Mouse (Mus musculus) gastrocnemius, adult 2 months (tissue): ENCODE data around the gene Xpo4. TPM values are rescaled to one million over a fixed set of nuclear protein-coding genes. Genes with fewer than 3 reads are reported as not detected.
"Not testable (repeated sequence)": the region's sequence is repeated elsewhere in the genome, so short reads cannot be mapped to it uniquely, and the experiment has no call there.

Experiments
- DNase-seq: peaks from one replicate; pipeline ENCODE4 v3.0.0; 2022
- H3K27ac ChIP-seq: fragments of 200-600 bp; 2 replicates; pipeline ENCODE4 v1.8.1; 2022; ENCODE audit warnings: mild to moderate bottlenecking
- H3K4me3 ChIP-seq: fragments of 200-600 bp; 2 replicates; pipeline ENCODE4 v1.8.1; 2022; ENCODE audit warnings: mild to moderate bottlenecking, moderate library complexity
- CTCF ChIP-seq: fragments of 200-600 bp; IDR thresholded peaks from 2 replicates; pipeline ENCODE4 v1.8.1; 2022; ENCODE audit warnings: antibody characterized with exemption, mild to moderate bottlenecking, moderate library complexity
- intact Hi-C: fragments of 180-260 bp; cut with DNase I; formaldehyde crosslinking; loops from one replicate; pipeline ENCODE4 v1.15.1; 2025
- total RNA-seq, 2 experiments: library from RNA; stranded (reverse); gene quantifications; 2 replicates each; pipeline ENCODE4 v1.2.3; 2021

Xpo4 gene
- total RNA-seq, 2 experiments from 2014 or later = 8.4 to 17.8 TPM

- peak overlapping the region; percentile 86 for H3K4me3 ChIP-seq
- intact Hi-C loops = no loop called here
- H3K27ac ChIP-seq = peak overlapping the region; percentile 89
- DNase-seq = no peak
- TF ChIP-seq CTCF = no peak
These were observed 359 bp upstream of the Xpo4 start for GRCm38 (mm10) chr14:57665628-57665950.

GRCm38 (mm10) chr14:57664311-57664821, 864 bp downstream of the Xpo4 start:
- Histone ChIP-seq H3K4me3 (peak overlapping the region; percentile 86), H3K27ac (peak overlapping the region; percentile 89)
- intact Hi-C loops = no loop called here
- no peak for TF ChIP-seq CTCF
- peak; percentile 34 for DNase-seq

GRCm38 (mm10) chr14:57663630-57664029, 1.6 kb downstream of the Xpo4 start:
- peak overlapping the region; percentile 89 for H3K27ac ChIP-seq
- intact Hi-C loops = no loop called here
- no peak for TF ChIP-seq CTCF
- DNase-seq = no peak
- peak overlapping the region; percentile 86 for H3K4me3 ChIP-seq

GRCm38 (mm10) chr14:57658301-57658700, 6.9 kb downstream of the Xpo4 start:
- intact Hi-C loops = no loop called here
- 0 out of 2 replicates have a peak, but pooled peaks have one; percentile 5 for TF ChIP-seq CTCF
- no peak for DNase-seq
- Histone ChIP-seq H3K27ac (no peak overlapping the region), H3K4me3 (no peak overlapping the region)

- intact Hi-C loops = no loop called here
- Histone ChIP-seq H3K4me3 (no peak overlapping the region), H3K27ac (no peak overlapping the region)
- no peak for TF ChIP-seq CTCF
- no peak for DNase-seq
These were observed 7.7 kb downstream of the Xpo4 start for GRCm38 (mm10) chr14:57657500-57657899.

GRCm38 (mm10) chr14:57656519-57656918, 8.7 kb downstream of the Xpo4 start:
- intact Hi-C loops, DNase-seq, H3K27ac ChIP-seq, H3K4me3 ChIP-seq: not testable (repeated sequence)

GRCm38 (mm10) chr14:57649501-57649900, 15.7 kb downstream of the Xpo4 start:
- Histone ChIP-seq H3K27ac (no peak overlapping the region), H3K4me3 (no peak overlapping the region)
- no peak for DNase-seq
- TF ChIP-seq CTCF = peak; percentile 50
- intact Hi-C loops = no loop called here

- intact Hi-C loops = no loop called here
- Histone ChIP-seq H3K4me3 (no peak overlapping the region), H3K27ac (no peak overlapping the region)
- no peak for DNase-seq
- TF ChIP-seq CTCF = no peak
These were observed 19.1 kb downstream of the Xpo4 start for GRCm38 (mm10) chr14:57646155-57646554.

GRCm38 (mm10) chr14:57639153-57639552, 26.1 kb downstream of the Xpo4 start:
- intact Hi-C loops = no loop called here
- no peak for DNase-seq
- no peak for TF ChIP-seq CTCF
- Histone ChIP-seq H3K27ac (no peak overlapping the region), H3K4me3 (no peak overlapping the region)

- no peak overlapping the region for H3K27ac ChIP-seq
- no peak for DNase-seq
- H3K4me3 ChIP-seq = no peak overlapping the region
- intact Hi-C loops = no loop called here
- no peak for TF ChIP-seq CTCF
These were observed 31.1 kb downstream of the Xpo4 start for GRCm38 (mm10) chr14:57634141-57634540.

GRCm38 (mm10) chr14:57629595-57629994, 35.6 kb downstream of the Xpo4 start:
- H3K4me3 ChIP-seq = no peak overlapping the region
- no peak for TF ChIP-seq CTCF
- H3K27ac ChIP-seq = no peak overlapping the region
- intact Hi-C loops = no loop called here
- no peak for DNase-seq

GRCm38 (mm10) chr14:57622934-57623333, 42.3 kb downstream of the Xpo4 start:
- no peak overlapping the region for H3K27ac ChIP-seq
- no peak for TF ChIP-seq CTCF
- intact Hi-C loops = loop anchor here (5.0 kb wide), 1 partner anchor 251 kb away; no protein-coding TSS in a partner anchor
- no peak overlapping the region for H3K4me3 ChIP-seq
- DNase-seq = no peak

GRCm38 (mm10) chr14:57621699-57622098, 43.5 kb downstream of the Xpo4 start:
- no peak for TF ChIP-seq CTCF
- H3K4me3 ChIP-seq = no peak overlapping the region
- DNase-seq = no peak
- no peak overlapping the region for H3K27ac ChIP-seq
- intact Hi-C loops = loop anchor here (5.0 kb wide), 1 partner anchor 249 kb away; no protein-coding TSS in a partner anchor

GRCm38 (mm10) chr14:57620598-57621236, 44.5 kb downstream of the Xpo4 start:
- intact Hi-C loops = loop anchor here (5.0 kb wide), 1 partner anchor 248 kb away; no protein-coding TSS in a partner anchor
- no peak overlapping the region for H3K27ac ChIP-seq
- no peak overlapping the region for H3K4me3 ChIP-seq
- peak; percentile 32 for DNase-seq
- TF ChIP-seq CTCF = no peak
